Mouse (Mus musculus) E14TG2a.4 (cell line): ENCODE results near the gene Vax2.

Experiments used
- CTCF ChIP-seq: conservative IDR thresholded peaks from 2 replicates; pipeline ENCODE4 v1.5.1; 2014; ENCODE audit warnings: low read length
- POU5F1 ChIP-seq: IDR thresholded peaks from 2 replicates; pipeline ENCODE4 v1.6.1; 2014; ENCODE audit warnings: low read length, borderline replicate concordance

DNA sequence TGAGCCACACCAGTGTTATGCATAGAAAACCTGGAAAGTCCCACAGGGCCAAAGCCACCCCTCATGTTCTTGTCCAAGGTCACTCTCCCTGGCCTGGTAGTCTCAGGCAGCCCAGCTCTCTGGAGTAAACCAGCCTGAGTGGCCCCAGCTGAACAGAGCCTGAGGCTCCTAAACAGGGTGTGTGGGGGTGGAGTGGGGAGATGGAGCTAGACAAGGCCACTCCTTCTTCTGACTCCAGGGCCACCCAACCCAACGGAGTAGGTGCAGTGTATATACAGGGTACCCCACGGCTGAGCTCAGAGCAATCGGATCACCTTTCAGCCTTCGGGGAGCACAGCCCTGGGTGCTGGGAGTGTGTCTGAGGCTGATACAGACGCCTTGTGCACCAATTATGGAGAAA, 33.1 kb downstream of the Vax2 start:
- TF ChIP-seq CTCF, result no peak
- TF ChIP-seq POU5F1, result no peak
